Mouse (Mus musculus) liver, postnatal 0 days (tissue): Measurements from ENCODE around the gene Ugt1a6a.

Experiments used
- CTCF ChIP-seq: sonication (generic); IDR thresholded peaks from 2 replicates; pipeline ENCODE4 v1.5.1; 2016; ENCODE audit warnings: antibody characterized with exemption, low read depth
- EP300 ChIP-seq: IDR thresholded peaks from 2 replicates; pipeline ENCODE4 v1.6.1; 2016; ENCODE audit warnings: antibody characterized with exemption, low read depth, mild to moderate bottlenecking

DNA sequence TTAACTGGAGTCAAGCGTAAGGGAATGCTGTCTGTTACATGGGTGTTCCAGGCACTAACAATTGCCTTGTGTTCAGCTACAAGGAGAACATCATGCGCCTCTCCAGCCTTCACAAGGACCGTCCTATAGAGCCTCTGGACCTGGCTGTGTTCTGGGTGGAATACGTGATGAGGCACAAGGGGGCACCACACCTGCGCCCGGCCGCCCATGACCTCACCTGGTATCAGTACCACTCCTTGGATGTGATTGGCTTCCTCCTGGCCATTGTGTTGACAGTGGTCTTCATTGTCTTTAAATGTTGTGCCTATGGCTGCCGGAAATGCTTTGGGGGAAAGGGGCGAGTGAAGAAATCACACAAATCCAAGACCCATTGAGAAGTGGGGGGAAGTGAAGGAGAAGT lies 83.4 kb downstream of the Ugt1a6a start:
- TF ChIP-seq CTCF (no peak), EP300 (no peak)
